Mouse (Mus musculus): ENCODE data around the gene Atp10a.

DNA sequence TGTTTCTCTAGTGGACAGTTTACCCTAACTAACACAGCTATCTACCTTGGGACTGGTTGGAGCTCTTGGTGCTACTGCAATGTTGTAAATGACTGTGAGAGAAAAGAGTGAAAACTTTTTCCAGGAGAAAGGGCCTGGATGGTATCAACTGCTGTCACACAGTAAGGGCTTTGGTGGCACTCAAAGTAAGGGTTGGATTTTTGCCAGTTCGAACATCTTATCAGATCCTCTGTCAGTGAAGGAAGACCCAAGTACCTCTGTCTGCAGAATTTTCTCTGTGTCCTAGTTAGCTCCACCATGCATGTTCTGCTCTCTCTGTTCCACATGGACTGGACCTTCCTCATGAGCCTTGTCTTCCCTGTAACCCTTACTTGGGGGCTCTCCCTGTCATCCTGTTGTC is 99.9 kb downstream of the Atp10a start:
- TF ChIP-seq CTCF (conservative IDR thresholded peaks at IDR 0.05; ENCODE audit: insufficient read depth, insufficient read length, low read depth, low read length): no peak
- TF ChIP-seq POLR2A (IDR thresholded peaks at IDR 0.05; ENCODE audit: low read depth, low read length): no peak
